15 mouse cellular contexts compared by ENCODE assay signal in the genomic region with DNA sequence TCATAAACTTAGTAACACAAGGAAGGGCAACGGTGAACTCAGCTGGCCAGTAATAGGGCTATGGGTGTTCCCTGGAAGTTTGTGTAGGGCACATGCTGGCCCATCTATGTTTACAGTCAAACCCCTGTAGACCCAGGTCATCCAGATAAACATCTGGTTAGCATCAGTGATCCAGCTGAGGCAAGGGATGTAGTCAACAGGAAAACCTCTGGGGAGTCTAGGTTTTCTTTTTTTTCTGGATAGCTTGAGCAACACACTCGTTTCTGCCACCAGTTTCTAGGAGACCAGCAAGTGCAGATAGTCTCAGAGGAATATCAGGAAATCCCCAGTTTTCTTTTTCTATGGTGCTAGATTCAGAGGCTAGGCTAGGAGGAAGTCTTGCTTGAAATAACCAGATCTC.
"Had no signal": no experiment of that assay in that cellular context is flagged by ENCODE, and none has a peak within 500 bp of the region (broad histone marks: within the 10 kb centered on the region; RNA-seq: fewer than 3 reads in every experiment).

No protein-coding gene starts in this region.

- H3K9me3 ChIP-seq: limb, embryonic 15.5 days; liver, embryonic 12.5 days; midbrain, embryonic 10.5 days; neural tube, embryonic 15.5 days had no signal

- H3K4me3 ChIP-seq: left cerebral cortex, adult 2 months; limb, embryonic 15.5 days; liver, embryonic 12.5 days; midbrain, embryonic 10.5 days; myocyte; neural tube, embryonic 15.5 days had no signal

- DNase-seq: kidney, postnatal 14 days; lung, embryonic 14.5 days; lung, postnatal 10 days; lung, postnatal 4 days; midbrain, embryonic 14.5 days; right cerebral cortex, adult 18-20 months; right cerebral cortex, postnatal 25 days; thymus, adult 18-20 months; thymus, postnatal 14 days had no signal

- H3K36me3 ChIP-seq: limb, embryonic 15.5 days; liver, embryonic 12.5 days; midbrain, embryonic 10.5 days; neural tube, embryonic 15.5 days had no signal

- H3K27me3 ChIP-seq: limb, embryonic 15.5 days; liver, embryonic 12.5 days; neural tube, embryonic 15.5 days had no signal

- H3K27ac ChIP-seq: left cerebral cortex, adult 2 months; limb, embryonic 15.5 days; liver, embryonic 12.5 days; midbrain, embryonic 10.5 days; neural tube, embryonic 15.5 days had no signal

- H3K4me1 ChIP-seq: limb, embryonic 15.5 days; liver, embryonic 12.5 days; neural tube, embryonic 15.5 days had no signal
